Mouse (Mus musculus) liver, embryonic 15.5 days (tissue): ENCODE results near the gene Colgalt2. TPM values are rescaled to one million over a fixed set of nuclear protein-coding genes. Genes with fewer than 3 reads are reported as not detected.

Source experiments
- ATAC-seq: fragments of 200-750 bp; cut with Nextera tagmentation; 2 replicates; pipeline ENCODE4 v1.8.0; 2017; ENCODE audit warnings: moderate number of reproducible peaks, mild to moderate bottlenecking, moderate library complexity; ENCODE audit not compliant: insufficient read depth
- H3K27ac ChIP-seq: fragments of 300-500 bp; sonication (generic); replicated peaks from 2 replicates; pipeline ENCODE4 v1.5.1; 2015; ENCODE audit warnings: mild to moderate bottlenecking, inconsistent platforms
- H3K27me3 ChIP-seq: fragments of 300-500 bp; sonication (generic); 2 replicates; pipeline ENCODE4 v1.6.1; 2015; ENCODE audit warnings: mild to moderate bottlenecking, inconsistent platforms
- H3K36me3 ChIP-seq: fragments of 300-500 bp; sonication (generic); replicated peaks from 2 replicates; pipeline ENCODE4 v1.6.1; 2015; ENCODE audit warnings: moderate library complexity, mild to moderate bottlenecking, inconsistent platforms
- H3K4me1 ChIP-seq: fragments of 300-500 bp; sonication (generic); replicated peaks from 2 replicates; pipeline ENCODE4 v1.6.1; 2015; ENCODE audit warnings: inconsistent platforms
- H3K4me2 ChIP-seq: fragments of 300-500 bp; sonication (generic); 2 replicates; pipeline ENCODE4 v1.6.1; 2015; ENCODE audit warnings: moderate library complexity, mild to moderate bottlenecking, inconsistent platforms
- H3K4me3 ChIP-seq: fragments of 300-500 bp; sonication (generic); replicated peaks from 2 replicates; pipeline ENCODE4 v1.5.1; 2015; ENCODE audit warnings: mild to moderate bottlenecking, inconsistent platforms
- H3K9ac ChIP-seq: fragments of 300-500 bp; sonication (generic); 2 replicates; pipeline ENCODE4 v1.6.1; 2015; ENCODE audit warnings: moderate library complexity, mild to moderate bottlenecking, inconsistent platforms
- H3K9me3 ChIP-seq: fragments of 300-500 bp; sonication (generic); replicated peaks from 2 replicates; pipeline ENCODE4 v1.6.1; 2016; ENCODE audit warnings: inconsistent platforms
- WGBS: fragments of 180-500 bp; shearing (Covaris S2); methylation state at CpG from one replicate; pipeline ENCODE4 v1.1.7; 2015; ENCODE audit warnings: mixed read lengths; ENCODE audit not compliant: insufficient replicate concordance; 5-methylcytosine and 5-hydroxymethylcytosine counted together
- polyA plus RNA-seq: library from polyadenylated mRNA; unstranded; fragments of >200 nt; fragmentation: Nextera tagmentation; extraction: Ambion mirVana; gene quantifications from 2 replicates; pipeline ENCODE4 v1.2.1, GENCODE M21; 2015

The Colgalt2 gene
- polyA plus RNA-seq, 1 experiment from 2014 or later: 0.36 TPM

GRCm38 (mm10) chr1:152496831-152497230 lies 97.2 kb downstream of the Colgalt2 start:
- no peak overlapping the region for H3K9ac ChIP-seq
- no peaks in the 10 kb centered on the region for H3K4me1 ChIP-seq
- no peak overlapping the region for H3K4me2 ChIP-seq
- ATAC-seq: no peak
- no peaks in the 10 kb centered on the region for H3K9me3 ChIP-seq
- H3K36me3 ChIP-seq: no peaks in the 10 kb centered on the region
- H3K4me3 ChIP-seq: no peak overlapping the region
- H3K27ac ChIP-seq: no peak overlapping the region
- H3K27me3 ChIP-seq: no peaks in the 10 kb centered on the region
- WGBS: 34% methylated on average over 2 of the region's 2 CpGs

DNA sequence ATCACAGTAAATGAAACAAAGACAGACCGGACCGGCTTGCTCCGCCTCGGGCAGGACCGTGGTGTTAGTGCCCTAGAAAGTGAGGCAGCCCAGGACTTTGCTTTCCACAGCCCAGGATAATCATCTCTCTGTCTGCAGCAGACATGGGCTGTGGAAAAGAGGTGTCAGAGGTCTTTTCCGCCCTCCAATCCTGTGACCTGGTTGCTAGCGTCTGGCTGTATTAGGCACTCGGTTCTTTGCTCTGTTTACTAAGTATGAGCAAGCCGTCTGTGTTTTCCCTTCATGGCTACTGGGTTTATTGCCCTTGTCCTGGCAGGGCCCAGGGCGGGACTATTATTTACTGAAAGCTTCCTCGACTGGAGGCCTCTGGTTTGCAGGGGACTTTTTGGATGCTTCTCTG lies 98.0 kb downstream of the Colgalt2 start:
- Histone ChIP-seq H3K27ac (no peak overlapping the region), H3K9me3 (no peaks in the 10 kb centered on the region), H3K27me3 (no peaks in the 10 kb centered on the region), H3K9ac (no peak overlapping the region), H3K4me3 (no peak overlapping the region), H3K36me3 (no peaks in the 10 kb centered on the region), H3K4me2 (0 out of 2 replicates have a peak overlapping the region, but pooled peaks have one; percentile 13), H3K4me1 (no peaks in the 10 kb centered on the region)
- ATAC-seq: no peak
- 28% methylated on average over 11 of the region's 11 CpGs for WGBS

- H3K27ac ChIP-seq: no peak overlapping the region
- no peaks in the 10 kb centered on the region for H3K4me1 ChIP-seq
- 29% methylated on average over 12 of the region's 12 CpGs for WGBS
- no peak overlapping the region for H3K4me3 ChIP-seq
- no peak overlapping the region for H3K9ac ChIP-seq
- H3K27me3 ChIP-seq: no peaks in the 10 kb centered on the region
- H3K36me3 ChIP-seq: no peaks in the 10 kb centered on the region
- no peak for ATAC-seq
- H3K9me3 ChIP-seq: no peaks in the 10 kb centered on the region
- H3K4me2 ChIP-seq: no peak overlapping the region
Measured at GRCm38 (mm10) chr1:152499802-152500201, 100.2 kb downstream of the Colgalt2 start.

DNA sequence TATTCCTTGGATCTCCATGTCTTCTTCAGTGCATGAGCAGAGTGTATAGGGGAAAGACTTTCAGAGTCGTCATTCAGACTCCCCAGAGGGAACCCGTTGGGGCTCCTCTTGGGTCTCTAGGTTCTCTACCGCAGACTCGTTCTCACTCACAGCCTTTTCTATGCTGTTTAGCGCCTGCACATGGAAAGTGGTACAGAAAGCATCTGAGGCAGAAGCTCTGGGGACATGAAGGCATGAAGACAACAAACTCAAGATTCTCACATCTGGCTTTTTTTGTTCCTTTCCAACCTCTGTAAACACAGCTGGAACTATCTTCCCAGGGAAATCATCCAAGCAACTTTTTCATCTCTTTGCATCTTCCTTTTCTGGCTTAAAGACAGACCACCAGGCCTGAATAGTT lies 106.5 kb downstream of the Colgalt2 start:
- H3K27me3 ChIP-seq: no peaks in the 10 kb centered on the region
- no peak for ATAC-seq
- H3K4me2 ChIP-seq: no peak overlapping the region
- H3K9me3 ChIP-seq: no peaks in the 10 kb centered on the region
- WGBS: 73% methylated on average over 5 of the region's 5 CpGs
- no peak overlapping the region for H3K27ac ChIP-seq
- no peaks in the 10 kb centered on the region for H3K4me1 ChIP-seq
- no peaks in the 10 kb centered on the region for H3K36me3 ChIP-seq
- H3K4me3 ChIP-seq: no peak overlapping the region
- H3K9ac ChIP-seq: no peak overlapping the region

DNA sequence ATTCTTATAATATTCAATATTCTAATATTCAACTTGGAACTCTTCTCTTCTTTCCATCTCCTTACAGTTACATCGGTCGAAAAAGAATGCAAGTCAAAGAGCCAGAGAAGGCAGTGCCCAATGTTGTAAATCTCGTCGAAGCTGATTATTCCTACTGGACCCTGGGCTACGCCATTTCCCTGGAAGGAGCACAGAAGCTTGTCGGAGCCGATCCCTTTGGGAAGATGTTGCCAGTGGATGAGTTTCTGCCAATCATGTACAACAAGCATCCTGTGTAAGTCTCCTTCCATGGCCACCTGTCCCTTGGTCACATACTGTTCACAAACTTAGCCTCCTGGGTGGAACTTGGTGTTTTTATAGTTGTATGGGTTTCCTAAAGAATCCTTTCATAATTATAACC lies 107.1 kb downstream of the Colgalt2 start:
- no peak overlapping the region for H3K4me3 ChIP-seq
- H3K36me3 ChIP-seq: no peaks in the 10 kb centered on the region
- no peak for ATAC-seq
- no peaks in the 10 kb centered on the region for H3K27me3 ChIP-seq
- H3K27ac ChIP-seq: no peak overlapping the region
- no peaks in the 10 kb centered on the region for H3K9me3 ChIP-seq
- H3K9ac ChIP-seq: no peak overlapping the region
- WGBS: 68% methylated on average over 7 of the region's 7 CpGs
- no peaks in the 10 kb centered on the region for H3K4me1 ChIP-seq
- H3K4me2 ChIP-seq: no peak overlapping the region

DNA sequence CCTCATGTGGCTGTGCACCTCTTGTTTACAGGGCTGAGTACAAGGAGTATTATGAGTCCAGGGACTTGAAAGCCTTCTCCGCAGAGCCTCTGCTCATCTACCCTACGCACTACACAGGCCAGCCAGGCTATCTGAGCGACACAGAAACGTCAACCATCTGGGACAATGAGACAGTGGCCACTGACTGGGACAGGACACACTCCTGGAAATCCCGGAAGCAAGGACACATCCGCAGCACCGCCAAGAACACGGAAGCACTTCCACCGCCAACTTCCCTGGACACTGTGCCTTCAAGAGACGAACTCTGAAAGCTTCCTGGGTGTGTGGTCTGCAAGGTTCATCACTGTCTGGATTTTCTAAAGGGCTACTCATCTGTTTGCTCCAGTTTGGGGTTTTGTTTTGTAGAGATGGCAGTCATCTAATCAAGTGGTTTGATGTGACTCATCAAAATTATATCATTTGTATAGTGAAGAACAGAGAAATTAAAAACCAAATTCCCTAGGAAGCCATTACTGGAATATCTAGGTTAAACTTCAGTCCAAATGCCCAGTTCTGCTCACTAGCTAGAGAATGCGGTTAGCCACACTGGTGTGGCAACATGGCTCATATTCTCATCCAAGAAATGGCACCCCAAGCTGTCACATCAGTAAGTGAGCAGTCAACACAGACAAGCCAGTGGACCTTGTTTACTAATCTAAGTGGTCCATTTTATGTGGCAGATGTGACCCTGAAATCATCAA lies 109.0 kb downstream of the Colgalt2 start:
- WGBS: 75% methylated on average over 11 of the region's 11 CpGs
- Histone ChIP-seq H3K36me3 (no peaks in the 10 kb centered on the region), H3K9me3 (no peaks in the 10 kb centered on the region), H3K4me1 (no peaks in the 10 kb centered on the region), H3K4me3 (no peak overlapping the region), H3K27me3 (no peaks in the 10 kb centered on the region), H3K27ac (no peak overlapping the region), H3K4me2 (no peak overlapping the region), H3K9ac (no peak overlapping the region)
- ATAC-seq: no peak

- Histone ChIP-seq H3K9ac (no peak overlapping the region), H3K36me3 (no peaks in the 10 kb centered on the region), H3K27me3 (no peaks in the 10 kb centered on the region), H3K27ac (no peak overlapping the region), H3K4me3 (no peak overlapping the region), H3K4me2 (no peak overlapping the region), H3K4me1 (no peaks in the 10 kb centered on the region), H3K9me3 (no peaks in the 10 kb centered on the region)
- no peak for ATAC-seq
- WGBS: 50% methylated on average over 4 of the region's 4 CpGs
Measured at GRCm38 (mm10) chr1:152511237-152511636, 111.6 kb downstream of the Colgalt2 start.

- H3K9me3 ChIP-seq: no peaks in the 10 kb centered on the region
- H3K27ac ChIP-seq: no peak overlapping the region
- no peak overlapping the region for H3K4me3 ChIP-seq
- 45% methylated on average over 4 of the region's 4 CpGs for WGBS
- H3K36me3 ChIP-seq: no peaks in the 10 kb centered on the region
- no peak overlapping the region for H3K9ac ChIP-seq
- no peaks in the 10 kb centered on the region for H3K27me3 ChIP-seq
- no peak overlapping the region for H3K4me2 ChIP-seq
- ATAC-seq: no peak
- no peaks in the 10 kb centered on the region for H3K4me1 ChIP-seq
Measured at GRCm38 (mm10) chr1:152514256-152514655, 114.6 kb downstream of the Colgalt2 start.

DNA sequence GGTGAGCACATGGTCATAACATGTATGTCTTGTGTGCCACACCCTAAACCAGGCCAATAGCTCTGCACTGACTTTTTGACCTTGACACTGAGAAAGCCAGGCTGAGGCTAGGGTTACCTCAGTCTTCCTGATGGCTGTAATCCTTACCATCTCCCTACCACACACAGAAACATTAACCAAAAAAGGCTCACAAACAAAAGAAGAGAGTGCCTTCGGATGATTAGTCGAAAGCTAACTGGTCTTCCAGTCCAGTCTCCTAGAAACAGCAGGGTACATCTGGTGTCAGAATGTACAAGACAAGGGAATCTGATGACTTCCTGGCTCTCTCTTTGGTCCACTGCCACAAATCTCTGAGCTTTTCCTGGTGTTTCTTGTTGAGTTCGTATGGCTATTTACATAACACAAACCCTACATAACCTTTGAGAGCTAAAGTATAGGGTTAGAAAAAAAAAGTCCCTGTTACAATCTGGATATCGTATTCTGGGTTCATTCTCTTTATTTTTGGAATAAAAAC lies 117.5 kb downstream of the Colgalt2 start:
- no peaks in the 10 kb centered on the region for H3K27me3 ChIP-seq
- 52% methylated on average over 4 of the region's 4 CpGs for WGBS
- H3K9me3 ChIP-seq: no peaks in the 10 kb centered on the region
- no peak for ATAC-seq
- no peaks in the 10 kb centered on the region for H3K36me3 ChIP-seq
- no peak overlapping the region for H3K4me2 ChIP-seq
- H3K9ac ChIP-seq: no peak overlapping the region
- H3K4me1 ChIP-seq: no peaks in the 10 kb centered on the region
- H3K27ac ChIP-seq: no peak overlapping the region
- H3K4me3 ChIP-seq: no peak overlapping the region

DNA sequence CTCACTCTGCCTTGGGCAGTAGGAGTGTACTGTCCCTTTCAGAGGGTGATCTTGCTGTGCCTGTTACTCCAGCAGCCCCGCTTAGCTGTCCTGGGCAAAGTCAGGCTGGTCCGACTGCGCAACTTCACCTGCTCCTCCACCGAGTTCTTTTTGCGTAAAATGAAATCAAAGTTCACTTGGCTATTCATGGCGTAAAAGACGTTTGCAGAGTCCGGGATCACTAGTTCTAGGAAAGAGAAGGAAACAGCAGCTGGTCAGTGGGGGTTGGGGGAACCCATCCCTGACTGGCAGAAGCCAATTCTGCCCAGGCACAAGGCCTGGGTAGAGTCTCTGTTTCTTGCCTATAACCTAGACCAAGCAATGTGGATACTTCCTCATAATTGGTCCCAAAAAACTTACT lies 119.3 kb downstream of the Colgalt2 start:
- H3K4me3 ChIP-seq: no peak overlapping the region
- 71% methylated on average over 8 of the region's 8 CpGs for WGBS
- H3K9ac ChIP-seq: no peak overlapping the region
- H3K4me2 ChIP-seq: no peak overlapping the region
- H3K9me3 ChIP-seq: no peaks in the 10 kb centered on the region
- H3K27me3 ChIP-seq: no peaks in the 10 kb centered on the region
- no peaks in the 10 kb centered on the region for H3K4me1 ChIP-seq
- ATAC-seq: no peak
- H3K36me3 ChIP-seq: peaks cover 3% of the 10 kb centered on the region; the same call in 1 of the 2 replicates
- no peak overlapping the region for H3K27ac ChIP-seq

- H3K4me1 ChIP-seq: no peaks in the 10 kb centered on the region
- 65% methylated on average over 16 of the region's 16 CpGs for WGBS
- H3K9me3 ChIP-seq: no peaks in the 10 kb centered on the region
- H3K4me3 ChIP-seq: no peak overlapping the region
- H3K36me3 ChIP-seq: peaks cover 3% of the 10 kb centered on the region; the same call in 1 of the 2 replicates
- no peak for ATAC-seq
- H3K4me2 ChIP-seq: no peak overlapping the region
- no peaks in the 10 kb centered on the region for H3K27me3 ChIP-seq
- no peak overlapping the region for H3K9ac ChIP-seq
- H3K27ac ChIP-seq: no peak overlapping the region
Measured at GRCm38 (mm10) chr1:152520798-152521575, 121.4 kb downstream of the Colgalt2 start.
